Mouse (Mus musculus) embryonic fibroblast, embryonic 13.5 days (primary cell): Measurements from ENCODE around the gene Med12l. TPM values are rescaled to one million over a fixed set of nuclear protein-coding genes. Genes with fewer than 3 reads are reported as not detected.

ENCODE experiments used
- H3K27ac ChIP-seq: 2 replicates; pipeline ENCODE4 v1.5.1; 2012; ENCODE audit warnings: low read length, control low read depth, inconsistent platforms; ENCODE audit not compliant: insufficient read depth
- H3K4me1 ChIP-seq: 2 replicates; pipeline ENCODE4 v1.6.1; 2011; ENCODE audit warnings: low read length; ENCODE audit not compliant: control insufficient read depth, insufficient read depth
- H3K4me3 ChIP-seq: 2 replicates; pipeline ENCODE4 v1.5.1; 2011; ENCODE audit warnings: mild to moderate bottlenecking, control low read depth, low read length; ENCODE audit not compliant: insufficient read depth
- CTCF ChIP-seq: IDR thresholded peaks from 2 replicates; pipeline ENCODE4 v1.5.1; 2011; ENCODE audit warnings: mild to moderate bottlenecking, control low read depth, low read length, moderate library complexity, borderline replicate concordance; ENCODE audit not compliant: insufficient read depth
- POLR2A ChIP-seq: IDR thresholded peaks from 2 replicates; pipeline ENCODE4 v1.6.1; 2011; ENCODE audit warnings: low read depth, mild to moderate bottlenecking, control low read depth, low read length, moderate library complexity
- polyA plus RNA-seq: library from polyadenylated mRNA; stranded (reverse); fragments of >200 nt; gene quantifications from 2 replicates; pipeline ENCODE4 v1.2.4, GENCODE M21; 2011; ENCODE audit warnings: low read depth; ENCODE audit not compliant: missing spikeins, insufficient read length

Med12l gene
- polyA plus RNA-seq, 1 experiment: 0.97 TPM

DNA sequence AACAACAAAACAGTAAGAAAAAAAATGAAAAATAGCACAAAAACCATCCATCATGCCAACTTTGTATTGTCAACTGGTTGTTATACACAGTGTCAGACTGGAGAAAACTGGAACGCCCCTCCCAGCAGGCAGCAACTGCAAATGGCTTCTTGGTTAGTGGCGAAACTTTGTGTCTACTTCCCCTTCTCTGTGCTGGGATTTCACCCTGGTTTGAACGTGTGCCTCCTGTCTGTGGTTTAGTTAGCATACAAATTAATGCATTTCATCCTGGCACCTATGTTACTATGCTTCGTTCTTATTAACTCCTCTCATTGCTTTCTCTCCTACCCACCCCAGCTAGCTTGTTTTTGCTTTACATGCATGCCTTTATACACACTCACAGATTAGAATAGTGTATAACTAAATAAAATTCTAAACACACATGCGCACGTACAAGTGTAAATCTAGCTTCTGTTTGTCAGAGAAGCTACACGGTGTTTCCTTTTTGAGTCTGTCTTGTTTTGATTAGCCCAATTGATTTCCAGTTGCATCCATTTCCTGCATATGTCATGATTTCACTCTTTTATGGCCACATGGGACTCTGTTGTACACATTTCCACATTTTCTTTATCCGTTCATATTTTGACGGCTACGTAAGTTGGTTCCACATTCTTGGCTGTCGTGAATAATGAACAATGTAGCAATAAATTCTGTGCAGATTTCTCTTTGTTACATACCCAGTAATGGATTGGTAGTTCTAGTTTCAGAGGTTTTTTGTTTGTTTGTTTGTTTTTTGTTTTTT, 336.2 kb downstream of the Med12l start:
- peak overlapping the region; percentile 10; the same call in 1 of the 2 replicates for H3K4me3 ChIP-seq
- H3K27ac ChIP-seq: peak overlapping the region; percentile 29; the same call in 1 of the 2 replicates
- TF ChIP-seq CTCF (no peak), POLR2A (no peak)
- H3K4me1 ChIP-seq: no peaks in the 10 kb centered on the region

DNA sequence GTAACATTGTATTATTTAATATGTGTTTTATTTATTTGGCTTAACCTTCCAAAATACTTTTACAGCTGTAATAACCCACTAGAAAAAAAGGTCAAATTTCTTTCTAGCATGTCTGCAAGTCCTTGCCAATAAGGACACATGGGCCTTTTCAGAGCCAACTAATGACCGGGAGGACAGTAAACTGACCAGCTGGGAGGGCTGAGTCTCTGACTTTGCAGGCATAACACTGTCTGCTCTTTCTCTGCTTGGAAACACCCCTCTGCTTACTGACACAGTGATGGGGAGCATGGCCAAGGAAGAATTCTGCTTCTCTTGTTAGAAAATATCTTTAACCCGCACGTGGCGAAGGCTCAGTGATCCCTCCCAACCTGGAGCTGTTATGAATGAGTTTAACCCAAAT, 337.4 kb downstream of the Med12l start:
- TF ChIP-seq POLR2A: 0 out of 2 replicates have a peak, but pooled peaks have one; percentile 7
- no peak for TF ChIP-seq CTCF
- H3K4me3 ChIP-seq: peak overlapping the region; percentile 37
- H3K4me1 ChIP-seq: no peaks in the 10 kb centered on the region
- no peak overlapping the region for H3K27ac ChIP-seq

DNA sequence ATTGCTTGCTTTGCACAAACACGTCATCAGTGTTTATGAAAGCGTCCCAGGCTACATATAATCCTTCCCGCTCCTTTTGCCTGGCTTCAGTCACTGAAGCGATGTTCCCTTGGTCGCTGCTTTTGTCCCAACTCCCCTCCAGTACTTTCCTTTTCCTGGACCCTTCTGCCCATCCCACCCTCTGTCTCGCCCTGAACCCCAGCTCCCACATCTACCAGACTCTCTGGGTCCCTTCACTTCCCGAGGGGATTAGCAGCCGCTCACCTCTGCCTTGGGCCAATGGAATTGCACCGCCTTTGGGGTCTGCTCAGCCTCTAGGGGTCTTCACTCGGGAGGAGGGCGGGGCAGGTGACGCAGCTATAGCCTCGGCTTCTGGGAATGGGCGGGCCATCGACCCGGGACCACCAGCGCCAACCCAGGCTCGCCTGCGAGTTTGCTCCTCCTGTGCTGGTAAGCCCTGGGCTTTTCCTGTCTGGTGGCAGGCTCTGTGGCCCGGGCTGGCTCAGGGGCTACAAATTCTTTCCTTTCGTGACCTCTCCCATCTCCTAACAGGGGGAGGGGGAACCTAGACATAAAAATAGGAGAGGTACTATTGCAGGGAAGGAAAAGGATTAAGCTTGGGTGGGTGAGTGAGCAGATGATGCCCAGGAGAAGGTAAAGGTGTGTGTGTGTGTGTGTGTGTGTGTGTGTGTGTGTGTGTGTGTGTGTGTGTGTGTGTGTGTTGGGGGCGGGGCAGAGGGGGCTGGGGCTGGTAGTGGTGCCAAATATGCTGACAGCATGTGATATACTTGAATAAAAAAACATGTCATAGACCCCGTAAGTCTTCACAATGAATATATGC, 338.7 kb downstream of the Med12l start, which contains the start of gene Igsf10:
Igsf10 (minus strand) TSS at position 330 of the 841 bp plus-strand sequence.
- no peaks in the 10 kb centered on the region for H3K4me1 ChIP-seq
- peak within 1 kb of the TSS; percentile 46 for H3K4me3 ChIP-seq
- H3K27ac ChIP-seq: peak within 1 kb of the TSS; percentile 62
- peak; percentile 56 for TF ChIP-seq POLR2A
- no peak for TF ChIP-seq CTCF

DNA sequence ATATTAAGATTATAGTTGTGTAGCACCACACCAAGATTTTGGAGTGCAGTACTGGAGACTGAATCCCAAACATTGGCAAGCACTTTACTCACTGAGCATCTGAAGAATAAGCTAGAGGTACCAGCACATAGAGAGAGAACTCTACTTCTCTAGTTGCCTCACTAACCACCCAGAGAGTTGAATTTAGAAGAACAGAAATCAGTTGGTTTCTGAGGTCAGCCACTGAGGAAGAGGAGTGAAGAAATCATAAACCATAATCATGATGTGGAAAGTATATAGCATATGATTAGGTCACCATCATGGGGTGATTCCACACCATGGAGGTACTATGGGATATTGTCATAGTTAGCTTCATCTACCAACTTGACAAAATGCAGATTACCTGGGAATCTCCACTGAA, 346.1 kb downstream of the Med12l start:
- Histone ChIP-seq H3K4me1 (no peaks in the 10 kb centered on the region), H3K27ac (peak overlapping the region; percentile 26; the same call in 1 of the 2 replicates), H3K4me3 (no peak overlapping the region)
- TF ChIP-seq CTCF (no peak), POLR2A (no peak)

DNA sequence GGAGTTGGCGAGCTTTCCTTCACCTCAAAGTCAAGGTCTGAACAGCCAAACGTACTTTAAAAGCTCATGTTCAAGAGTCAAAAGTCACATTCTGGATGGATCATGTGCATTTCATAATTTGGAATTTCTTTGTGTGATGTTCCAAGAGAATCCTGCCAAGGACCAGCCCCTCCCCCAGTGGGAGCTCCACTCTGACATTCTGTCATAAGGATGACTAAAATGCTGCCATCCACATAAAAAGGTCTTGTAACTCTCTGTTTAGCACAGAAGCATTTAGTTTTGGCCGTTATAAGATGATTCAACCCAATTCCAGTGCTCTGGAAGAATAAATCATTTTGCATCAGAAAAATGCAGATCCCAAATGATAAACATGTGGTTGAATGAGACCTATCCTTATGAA, 348.5 kb downstream of the Med12l start:
- peak overlapping the region; percentile 83 for H3K27ac ChIP-seq
- no peak overlapping the region for H3K4me3 ChIP-seq
- TF ChIP-seq POLR2A (no peak), CTCF (no peak)
- H3K4me1 ChIP-seq: no peaks in the 10 kb centered on the region

DNA sequence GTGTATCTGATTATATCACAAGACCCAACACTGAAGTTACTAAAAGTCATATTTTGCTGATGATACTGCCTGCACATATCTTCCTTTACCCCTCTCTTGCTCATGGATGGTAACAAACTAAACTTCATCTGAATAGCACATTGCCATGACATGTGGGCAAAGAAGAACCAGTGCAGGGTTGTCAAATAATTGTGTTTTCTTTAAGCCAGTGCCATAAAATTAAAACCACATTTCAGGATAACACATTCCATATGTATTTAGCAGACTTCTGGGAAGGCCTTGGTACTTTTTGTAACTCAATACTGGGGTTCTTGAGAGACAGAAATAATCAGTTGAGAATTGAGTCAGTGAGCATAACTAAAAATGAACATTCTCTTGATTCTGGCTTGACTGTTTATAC, 354.5 kb downstream of the Med12l start:
- Histone ChIP-seq H3K4me3 (no peak overlapping the region), H3K4me1 (no peaks in the 10 kb centered on the region; the same call in 1 of the 2 replicates), H3K27ac (peak overlapping the region; percentile 84)
- TF ChIP-seq POLR2A (no peak), CTCF (no peak)

DNA sequence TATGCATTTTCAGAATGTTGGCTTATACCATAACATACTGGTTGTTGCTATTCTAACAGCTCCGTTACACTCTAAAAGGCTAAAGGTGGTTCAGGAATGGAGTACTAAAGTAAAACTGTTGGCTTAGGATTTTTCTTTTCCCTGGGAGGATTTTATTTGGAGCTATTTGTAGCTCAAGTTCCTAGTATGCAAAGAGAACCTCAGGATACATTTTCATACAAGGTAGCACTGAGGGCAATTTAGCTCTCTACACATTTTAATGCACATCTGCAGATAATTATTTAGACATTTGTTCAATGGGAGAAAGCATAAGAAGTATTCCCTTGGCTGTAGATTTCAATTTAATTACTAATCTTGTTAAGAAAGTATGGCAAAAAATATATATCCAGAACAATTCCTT, 356.3 kb downstream of the Med12l start:
- TF ChIP-seq CTCF: no peak
- H3K27ac ChIP-seq: no peak overlapping the region
- H3K4me1 ChIP-seq: no peaks in the 10 kb centered on the region; the same call in 1 of the 2 replicates
- H3K4me3 ChIP-seq: no peak overlapping the region

Other genes with a start within 250 kb of the Med12l start
- not detected in 2 replicates for gene Mindy4b-ps, start 183.5 kb upstream of the Med12l start, polyA plus RNA-seq
- not detected in 2 replicates for gene Clrn1, start 120.5 kb upstream of the Med12l start, polyA plus RNA-seq
- gene Gpr171, start 96.0 kb downstream of the Med12l start, polyA plus RNA-seq: not detected in 2 replicates
- gene P2ry14, start 147.8 kb downstream of the Med12l start, polyA plus RNA-seq: 0.53 and 0.57 TPM in 2 replicates
- gene Gpr87, start 189.3 kb downstream of the Med12l start, polyA plus RNA-seq: not detected in 2 replicates
- gene P2ry13, start 205.1 kb downstream of the Med12l start, polyA plus RNA-seq: not detected in 2 replicates